Mouse (Mus musculus) neural tube, embryonic 15.5 days (tissue): Measurements from ENCODE around the gene Slc35f5. TPM values are rescaled to one million over a fixed set of nuclear protein-coding genes. Genes with fewer than 3 reads are reported as not detected.

Source experiments
- ATAC-seq: fragments of 200-750 bp; cut with Nextera tagmentation; 2 replicates; pipeline ENCODE4 v1.8.0; 2017; ENCODE audit warnings: mild to moderate bottlenecking, moderate TSS enrichment, moderate library complexity; ENCODE audit not compliant: low FRiP score
- H3K27ac ChIP-seq: fragments of 300-500 bp; sonication (generic); replicated peaks from 2 replicates; pipeline ENCODE4 v1.5.1; 2015; ENCODE audit warnings: mild to moderate bottlenecking, inconsistent platforms
- H3K27me3 ChIP-seq: fragments of 300-500 bp; sonication (generic); replicated peaks from 2 replicates; pipeline ENCODE4 v1.6.1; 2015; ENCODE audit warnings: inconsistent platforms
- H3K36me3 ChIP-seq: fragments of 300-500 bp; sonication (generic); 2 replicates; pipeline ENCODE4 v1.6.1; 2015; ENCODE audit warnings: inconsistent platforms
- H3K4me1 ChIP-seq: fragments of 300-500 bp; sonication (generic); 2 replicates; pipeline ENCODE4 v1.6.1; 2015; ENCODE audit warnings: inconsistent platforms
- H3K4me2 ChIP-seq: fragments of 300-500 bp; sonication (generic); 2 replicates; pipeline ENCODE4 v1.6.1; 2015; ENCODE audit warnings: inconsistent platforms, mild to moderate bottlenecking, moderate library complexity
- H3K4me3 ChIP-seq: fragments of 300-500 bp; sonication (generic); replicated peaks from 2 replicates; pipeline ENCODE4 v1.5.1; 2015; ENCODE audit warnings: mild to moderate bottlenecking, inconsistent platforms
- H3K9ac ChIP-seq: fragments of 300-500 bp; sonication (generic); replicated peaks from 2 replicates; pipeline ENCODE4 v1.6.1; 2015; ENCODE audit warnings: mild to moderate bottlenecking, inconsistent platforms
- H3K9me3 ChIP-seq: fragments of 300-500 bp; sonication (generic); replicated peaks from 2 replicates; pipeline ENCODE4 v1.6.1; 2016; ENCODE audit warnings: inconsistent platforms
- WGBS: fragments of 180-500 bp; shearing (Covaris S2); methylation state at CpG from one replicate; pipeline ENCODE4 v1.1.7; 2015; ENCODE audit warnings: mixed read lengths; 5-methylcytosine and 5-hydroxymethylcytosine counted together
- polyA plus RNA-seq: library from polyadenylated mRNA; unstranded; fragments of >200 nt; fragmentation: Nextera tagmentation; extraction: Ambion mirVana; gene quantifications from 2 replicates; pipeline ENCODE4 v1.2.1, GENCODE M21; 2015

The Slc35f5 gene
- polyA plus RNA-seq, 1 experiment from 2014 or later: 35.8 TPM

GRCm38 (mm10) chr1:125576965-125577364 lies 16.6 kb downstream of the Slc35f5 start:
- no peak overlapping the region for H3K4me2 ChIP-seq
- no peak overlapping the region for H3K4me3 ChIP-seq
- no peak overlapping the region for H3K27ac ChIP-seq
- no peaks in the 10 kb centered on the region for H3K9me3 ChIP-seq
- no peak overlapping the region for H3K9ac ChIP-seq
- no peak for ATAC-seq
- H3K36me3 ChIP-seq: peaks cover 75% of the 10 kb centered on the region
- H3K27me3 ChIP-seq: no peaks in the 10 kb centered on the region
- no peaks in the 10 kb centered on the region for H3K4me1 ChIP-seq

GRCm38 (mm10) chr1:125578091-125578490 lies 17.7 kb downstream of the Slc35f5 start:
- Histone ChIP-seq H3K9ac (no peak overlapping the region), H3K9me3 (no peaks in the 10 kb centered on the region), H3K27me3 (no peaks in the 10 kb centered on the region), H3K4me3 (no peak overlapping the region), H3K4me2 (no peak overlapping the region), H3K36me3 (peaks cover 64% of the 10 kb centered on the region), H3K27ac (no peak overlapping the region), H3K4me1 (no peaks in the 10 kb centered on the region)
- 94% methylated on average over 1 of the region's 1 CpGs for WGBS
- ATAC-seq: no peak

- no peak for ATAC-seq
- Histone ChIP-seq H3K27me3 (no peaks in the 10 kb centered on the region), H3K4me3 (no peak overlapping the region), H3K27ac (no peak overlapping the region), H3K4me2 (no peak overlapping the region), H3K36me3 (peaks cover 57% of the 10 kb centered on the region), H3K9me3 (no peaks in the 10 kb centered on the region), H3K4me1 (no peaks in the 10 kb centered on the region), H3K9ac (no peak overlapping the region)
- 92% methylated on average over 3 of the region's 3 CpGs for WGBS
Measured at GRCm38 (mm10) chr1:125581134-125581533, 20.7 kb downstream of the Slc35f5 start.

GRCm38 (mm10) chr1:125603620-125604019 lies 43.2 kb downstream of the Slc35f5 start:
- 91% methylated on average over 4 of the region's 4 CpGs for WGBS
- H3K27me3 ChIP-seq: no peaks in the 10 kb centered on the region
- peaks cover 8% of the 10 kb centered on the region; the same call in 1 of the 2 replicates for H3K36me3 ChIP-seq
- no peak overlapping the region for H3K27ac ChIP-seq
- ATAC-seq: no peak
- no peak overlapping the region for H3K4me2 ChIP-seq
- no peak overlapping the region for H3K4me3 ChIP-seq
- peaks cover 12% of the 10 kb centered on the region for H3K9me3 ChIP-seq
- no peak overlapping the region for H3K9ac ChIP-seq
- H3K4me1 ChIP-seq: peaks cover 8% of the 10 kb centered on the region

- H3K9me3 ChIP-seq: no peaks in the 10 kb centered on the region
- ATAC-seq: peak; percentile 90
- H3K9ac ChIP-seq: no peak overlapping the region
- H3K4me1 ChIP-seq: peaks cover 8% of the 10 kb centered on the region
- WGBS: 22% methylated on average over 10 of the region's 10 CpGs
- H3K4me2 ChIP-seq: peak overlapping the region; percentile 25
- no peaks in the 10 kb centered on the region for H3K27me3 ChIP-seq
- H3K4me3 ChIP-seq: no peak overlapping the region
- peak overlapping the region; percentile 37; the same call in 1 of the 2 replicates for H3K27ac ChIP-seq
- H3K36me3 ChIP-seq: no peaks in the 10 kb centered on the region
Measured at GRCm38 (mm10) chr1:125607087-125607803, 46.9 kb downstream of the Slc35f5 start.

- no peaks in the 10 kb centered on the region for H3K36me3 ChIP-seq
- no peak overlapping the region for H3K4me3 ChIP-seq
- 67% methylated on average over 4 of the region's 4 CpGs for WGBS
- no peaks in the 10 kb centered on the region for H3K27me3 ChIP-seq
- H3K4me2 ChIP-seq: no peak overlapping the region
- ATAC-seq: no peak
- H3K4me1 ChIP-seq: no peaks in the 10 kb centered on the region
- no peak overlapping the region for H3K27ac ChIP-seq
- no peaks in the 10 kb centered on the region for H3K9me3 ChIP-seq
- H3K9ac ChIP-seq: no peak overlapping the region
Measured at GRCm38 (mm10) chr1:125624376-125625076, 64.1 kb downstream of the Slc35f5 start.

- no peak overlapping the region for H3K9ac ChIP-seq
- 32% methylated on average over 8 of the region's 8 CpGs for WGBS
- no peak for ATAC-seq
Measured at GRCm38 (mm10) chr1:125639501-125640253, 79.3 kb downstream of the Slc35f5 start.

GRCm38 (mm10) chr1:125643643-125644042 lies 83.2 kb downstream of the Slc35f5 start:
- Histone ChIP-seq H3K4me3 (no peak overlapping the region), H3K9me3 (no peaks in the 10 kb centered on the region), H3K4me1 (peaks cover 8% of the 10 kb centered on the region; the same call in 1 of the 2 replicates), H3K4me2 (no peak overlapping the region), H3K27me3 (no peaks in the 10 kb centered on the region), H3K27ac (no peak overlapping the region), H3K9ac (no peak overlapping the region), H3K36me3 (no peaks in the 10 kb centered on the region)
- 12% methylated on average over 1 of the region's 1 CpGs for WGBS
- ATAC-seq: no peak

More at GRCm38 (mm10) chr1:125639501-125640253, 79.3 kb downstream of the Slc35f5 start:
- Histone ChIP-seq H3K36me3 (no peaks in the 10 kb centered on the region), H3K27me3 (no peaks in the 10 kb centered on the region), H3K4me2 (no peak overlapping the region), H3K4me1 (peaks cover 8% of the 10 kb centered on the region; the same call in 1 of the 2 replicates), H3K9me3 (no peaks in the 10 kb centered on the region), H3K27ac (peak overlapping the region; percentile 25; the same call in 1 of the 2 replicates), H3K4me3 (no peak overlapping the region)

Other genes with a start within 250 kb of the Slc35f5 start
- gene Actr3, start 124.9 kb upstream of the Slc35f5 start, polyA plus RNA-seq: 214 and 250 TPM in 2 replicates
- 0.10 and 0.54 TPM in 2 replicates for gene Gpr39, start 116.4 kb downstream of the Slc35f5 start, polyA plus RNA-seq